Mouse (Mus musculus): ENCODE measurements around the gene Map3k5.

Map3k5 gene

GRCm38 (mm10) chr10:20024891-20025290 lies 90.6 kb downstream of the Map3k5 start:
- in situ Hi-C loops (cut with MboI; ENCODE audit: low pct_unique_long_range_greater_than_20kb in 1 of 2, low sequenced_read_pairs in 2 of 2, unreplicated experiment in 1 of 2) = no loop called here

GRCm38 (mm10) chr10:20025781-20026520 lies 91.7 kb downstream of the Map3k5 start:
- in situ Hi-C loops (cut with MboI; ENCODE audit: low pct_unique_long_range_greater_than_20kb in 1 of 2, low sequenced_read_pairs in 2 of 2, unreplicated experiment in 1 of 2) = no loop called here

DNA sequence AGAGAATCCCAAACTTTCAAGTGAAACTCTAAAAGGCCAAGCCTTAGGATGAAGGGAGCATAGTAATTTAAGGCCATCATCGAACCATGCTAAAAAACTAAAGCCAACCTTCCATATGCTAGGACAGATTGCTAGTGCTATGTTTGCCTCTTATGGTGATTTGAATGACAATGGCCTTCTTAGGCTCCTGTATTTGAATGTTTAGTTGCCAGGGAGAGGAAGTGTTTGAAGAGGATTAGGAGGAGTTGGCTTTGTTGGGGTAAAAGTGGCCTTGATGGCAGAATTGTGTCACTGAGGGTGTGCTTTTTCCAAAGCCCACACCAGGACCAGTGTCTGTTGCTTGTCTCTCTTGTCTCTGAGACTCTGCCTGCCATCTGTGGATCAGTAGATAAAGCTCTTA lies 96.4 kb downstream of the Map3k5 start:
- in situ Hi-C loops (cut with MboI; ENCODE audit: low pct_unique_long_range_greater_than_20kb in 1 of 2, low sequenced_read_pairs in 2 of 2, unreplicated experiment in 1 of 2) = no loop called here

GRCm38 (mm10) chr10:20031936-20032335 lies 97.7 kb downstream of the Map3k5 start:
- in situ Hi-C loops (cut with MboI; ENCODE audit: low pct_unique_long_range_greater_than_20kb in 1 of 2, low sequenced_read_pairs in 2 of 2, unreplicated experiment in 1 of 2) = no loop called here

DNA sequence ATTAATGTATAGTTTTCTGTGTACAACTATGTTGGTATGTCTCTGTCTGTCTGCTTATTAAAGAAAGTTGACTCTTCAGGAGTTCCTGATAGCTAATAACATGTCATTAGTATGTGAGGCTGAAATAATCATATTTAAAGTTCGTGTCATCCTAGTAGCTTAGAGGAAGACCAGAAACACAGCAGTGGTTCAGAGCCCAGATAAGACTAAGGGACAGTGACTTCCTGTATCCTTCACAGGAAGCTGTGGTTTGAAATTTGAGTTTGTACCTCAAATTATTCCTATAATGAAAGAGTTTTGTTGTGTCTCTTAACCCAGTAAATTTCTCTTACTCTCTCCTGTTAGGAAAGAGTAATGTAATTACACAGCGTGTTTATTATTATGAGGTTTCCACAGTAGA lies 102.1 kb downstream of the Map3k5 start:
- in situ Hi-C loops (cut with MboI; ENCODE audit: low pct_unique_long_range_greater_than_20kb in 1 of 2, low sequenced_read_pairs in 2 of 2, unreplicated experiment in 1 of 2) = no loop called here

- in situ Hi-C loops (cut with MboI; ENCODE audit: low pct_unique_long_range_greater_than_20kb in 1 of 2, low sequenced_read_pairs in 2 of 2, unreplicated experiment in 1 of 2) = no loop called here
These were observed 102.6 kb downstream of the Map3k5 start for GRCm38 (mm10) chr10:20036846-20037245.

GRCm38 (mm10) chr10:20039531-20039930 lies 105.3 kb downstream of the Map3k5 start:
- in situ Hi-C loops (cut with MboI; ENCODE audit: low pct_unique_long_range_greater_than_20kb in 1 of 2, low sequenced_read_pairs in 2 of 2, unreplicated experiment in 1 of 2) = no loop called here

DNA sequence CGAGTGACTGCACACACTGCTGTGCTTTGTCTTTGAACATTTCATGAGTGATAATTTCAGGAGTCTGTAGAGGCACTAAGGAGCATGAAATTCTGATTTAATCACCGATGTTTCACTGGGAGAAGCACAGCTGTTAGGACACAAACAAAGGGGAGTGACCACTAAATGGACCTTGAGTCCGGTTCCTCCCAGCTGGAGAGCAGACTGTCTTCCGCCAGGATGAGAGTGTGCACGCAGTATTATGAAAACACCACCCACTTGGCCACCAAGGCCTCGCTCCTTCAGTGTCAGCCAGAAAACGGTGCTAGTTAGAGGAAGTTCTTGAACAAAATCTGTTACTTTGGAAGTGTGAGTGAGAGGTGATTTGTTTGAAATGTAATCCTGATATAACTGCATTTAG lies 105.8 kb downstream of the Map3k5 start:
- in situ Hi-C loops (cut with MboI; ENCODE audit: low pct_unique_long_range_greater_than_20kb in 1 of 2, low sequenced_read_pairs in 2 of 2, unreplicated experiment in 1 of 2) = no loop called here

GRCm38 (mm10) chr10:20040677-20041076 lies 106.4 kb downstream of the Map3k5 start:
- in situ Hi-C loops (cut with MboI; ENCODE audit: low pct_unique_long_range_greater_than_20kb in 1 of 2, low sequenced_read_pairs in 2 of 2, unreplicated experiment in 1 of 2) = no loop called here

GRCm38 (mm10) chr10:20042081-20042480 lies 107.8 kb downstream of the Map3k5 start:
- in situ Hi-C loops (cut with MboI; ENCODE audit: low pct_unique_long_range_greater_than_20kb in 1 of 2, low sequenced_read_pairs in 2 of 2, unreplicated experiment in 1 of 2) = no loop called here

GRCm38 (mm10) chr10:20044051-20044450 lies 109.8 kb downstream of the Map3k5 start:
- in situ Hi-C loops (cut with MboI; ENCODE audit: low pct_unique_long_range_greater_than_20kb in 1 of 2, low sequenced_read_pairs in 2 of 2, unreplicated experiment in 1 of 2) = no loop called here

DNA sequence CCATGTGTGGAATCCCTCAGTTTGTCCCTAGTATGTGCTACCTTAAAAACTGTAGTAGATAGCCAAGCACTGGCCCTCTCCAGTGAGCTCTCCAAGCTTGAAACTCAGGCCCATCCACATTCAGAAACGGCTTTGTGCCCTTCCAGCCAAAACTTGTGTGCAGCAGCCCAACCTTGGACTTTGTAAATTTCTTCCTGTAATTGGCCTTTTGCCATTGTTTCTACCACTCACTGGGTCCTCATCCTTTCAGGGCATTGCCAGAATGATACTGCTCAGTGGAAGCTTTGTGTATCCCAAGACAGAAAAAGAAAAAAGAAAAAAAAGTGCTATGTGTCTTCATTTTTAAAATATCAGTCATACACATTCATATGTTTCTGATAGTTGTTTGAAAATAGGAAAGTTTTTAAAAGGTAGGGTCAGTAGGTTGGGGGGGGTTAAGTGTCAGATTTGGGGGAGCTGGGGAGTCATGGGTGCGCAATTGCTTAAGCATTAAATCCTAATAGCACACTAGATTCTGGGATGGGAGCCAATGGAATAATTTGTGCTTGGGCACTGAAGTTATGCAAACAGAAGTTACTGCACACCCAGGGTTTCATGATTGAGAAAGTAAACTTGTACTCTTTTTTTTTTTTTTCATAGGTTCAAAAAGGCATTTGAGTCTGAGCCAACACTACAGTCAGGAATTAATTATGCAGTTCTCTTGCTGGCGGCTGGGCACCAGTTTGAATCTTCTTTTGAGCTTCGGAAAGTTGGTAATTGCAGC lies 111.6 kb downstream of the Map3k5 start:
- in situ Hi-C loops (cut with MboI; ENCODE audit: low pct_unique_long_range_greater_than_20kb in 1 of 2, low sequenced_read_pairs in 2 of 2, unreplicated experiment in 1 of 2) = no loop called here

- in situ Hi-C loops (cut with MboI; ENCODE audit: low pct_unique_long_range_greater_than_20kb in 1 of 2, low sequenced_read_pairs in 2 of 2, unreplicated experiment in 1 of 2) = loop anchor here in 1 of 2 experiments (25.0 kb wide), 1 partner anchor 345 kb away; the partner anchor contains the start of gene Il20ra
These were observed 122.8 kb downstream of the Map3k5 start for GRCm38 (mm10) chr10:20056859-20057644.

DNA sequence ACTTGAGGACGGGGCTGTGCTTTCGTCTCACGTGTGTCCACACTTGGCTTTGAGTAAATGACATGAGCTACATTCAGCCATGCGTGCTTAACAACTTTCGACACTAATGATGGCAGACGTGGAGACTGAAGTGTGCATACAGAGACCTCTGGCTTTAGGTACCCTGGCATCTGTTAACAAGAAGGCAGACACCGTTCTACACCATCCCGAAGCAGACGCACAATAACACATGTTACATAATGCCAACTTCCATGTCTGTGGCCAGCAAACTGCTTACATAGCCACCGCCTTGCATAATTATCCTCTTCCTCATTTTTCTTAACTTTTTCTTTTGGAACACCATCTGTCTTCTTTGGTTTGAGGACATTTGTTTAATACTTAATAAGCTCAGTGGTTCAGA lies 123.8 kb downstream of the Map3k5 start:
- in situ Hi-C loops (cut with MboI; ENCODE audit: low pct_unique_long_range_greater_than_20kb in 1 of 2, low sequenced_read_pairs in 2 of 2, unreplicated experiment in 1 of 2) = loop anchor here in 1 of 2 experiments (25.0 kb wide), 1 partner anchor 346 kb away; the partner anchor contains the start of gene Il20ra

GRCm38 (mm10) chr10:20058841-20059240 lies 124.6 kb downstream of the Map3k5 start:
- in situ Hi-C loops (cut with MboI; ENCODE audit: low pct_unique_long_range_greater_than_20kb in 1 of 2, low sequenced_read_pairs in 2 of 2, unreplicated experiment in 1 of 2) = loop anchor here in 1 of 2 experiments (25.0 kb wide), 1 partner anchor 347 kb away; the partner anchor contains the start of gene Il20ra

- in situ Hi-C loops (cut with MboI; ENCODE audit: low pct_unique_long_range_greater_than_20kb in 1 of 2, low sequenced_read_pairs in 2 of 2, unreplicated experiment in 1 of 2) = loop anchor here in 1 of 2 experiments (25.0 kb wide), 1 partner anchor 348 kb away; the partner anchor contains the start of gene Il20ra
These were observed 126.2 kb downstream of the Map3k5 start for GRCm38 (mm10) chr10:20060320-20060970.

DNA sequence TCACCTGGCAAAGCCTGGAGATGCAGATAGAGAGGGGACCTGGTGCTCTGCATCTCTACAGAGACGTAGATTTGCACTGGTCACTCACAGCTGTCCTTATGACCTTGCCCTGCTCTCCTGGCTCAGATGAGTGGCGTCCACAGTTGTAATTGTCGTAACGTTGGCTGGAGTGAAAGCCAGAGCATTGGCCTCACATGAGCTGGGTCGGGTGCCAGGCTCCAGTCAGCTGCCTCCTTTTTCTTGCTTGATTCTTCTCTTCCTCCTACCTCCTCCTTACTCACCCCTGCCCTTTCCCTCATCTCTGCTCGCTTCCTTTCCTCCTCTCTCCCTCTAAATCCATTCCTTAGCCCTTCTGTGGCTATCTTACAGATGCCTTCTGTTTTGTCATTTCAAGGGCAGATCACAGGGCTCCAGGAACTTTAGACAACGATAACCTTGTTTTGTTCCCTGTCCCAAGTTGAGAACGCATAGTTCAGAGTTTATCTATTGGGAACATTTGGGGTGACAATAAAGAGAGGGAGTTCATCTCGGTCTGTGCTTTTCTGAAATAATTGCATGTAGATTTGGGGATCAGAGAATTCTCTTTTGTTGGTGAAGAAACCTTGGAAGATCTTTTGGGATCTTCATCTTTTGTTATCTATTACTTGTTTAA lies 130.4 kb downstream of the Map3k5 start:
- in situ Hi-C loops (cut with MboI; ENCODE audit: low pct_unique_long_range_greater_than_20kb in 1 of 2, low sequenced_read_pairs in 2 of 2, unreplicated experiment in 1 of 2) = loop anchor here in 1 of 2 experiments (25.0 kb wide), 1 partner anchor 352 kb away; the partner anchor contains the start of gene Il20ra
